Mouse (Mus musculus) C2C12 (cell line): ENCODE data around the gene 1810024B03Rik. TPM values are rescaled to one million over a fixed set of nuclear protein-coding genes. Genes with fewer than 3 reads are reported as not detected.

ENCODE experiments used
- H3K27me3 ChIP-seq: one replicate; pipeline ENCODE4 v1.6.1; 2011; ENCODE audit not compliant: control insufficient read depth, insufficient read depth, insufficient read length
- H3K36me3 ChIP-seq: one replicate; pipeline ENCODE4 v1.6.1; 2011; ENCODE audit not compliant: control insufficient read depth, insufficient read depth
- H3K4me3 ChIP-seq: one replicate; pipeline ENCODE4 v1.5.1; 2011; ENCODE audit warnings: mild to moderate bottlenecking, control low read depth; ENCODE audit not compliant: poor library complexity, insufficient read depth, severe bottlenecking
- H3K79me2 ChIP-seq: one replicate; pipeline ENCODE4 v1.6.1; 2011; ENCODE audit not compliant: control insufficient read depth, insufficient read depth
- H3K79me3 ChIP-seq: one replicate; pipeline ENCODE4 v1.6.1; 2011; ENCODE audit warnings: low read depth, control low read depth
- H3ac ChIP-seq: one replicate; pipeline ENCODE3; 2011; ENCODE audit warnings: low read depth; ENCODE audit not compliant: control insufficient read depth, insufficient read length
- CEBPB ChIP-seq: IDR thresholded peaks from one replicate; pipeline ENCODE4 v1.6.1; 2011; ENCODE audit warnings: low read depth, mild to moderate bottlenecking, control low read depth, moderate library complexity
- CTCF ChIP-seq: IDR thresholded peaks from one replicate; pipeline ENCODE4 v1.5.1; 2011; ENCODE audit not compliant: control insufficient read depth, insufficient read depth, insufficient read length
- FOSL1 ChIP-seq: IDR thresholded peaks from one replicate; pipeline ENCODE4 v1.8.0; 2011; ENCODE audit warnings: mild to moderate bottlenecking, low read length; ENCODE audit not compliant: poor library complexity, insufficient read depth, severe bottlenecking
- MAX ChIP-seq: IDR thresholded peaks from one replicate; pipeline ENCODE4 v1.6.1; 2011; ENCODE audit warnings: mild to moderate bottlenecking, control low read depth
- MYOD1 ChIP-seq: IDR thresholded peaks from one replicate; pipeline ENCODE4 v1.6.1; 2011; ENCODE audit warnings: low read depth; ENCODE audit not compliant: control insufficient read depth, insufficient read length
- MYOG ChIP-seq: IDR thresholded peaks from one replicate; pipeline ENCODE4 v1.6.1; 2011; ENCODE audit not compliant: control insufficient read depth, insufficient read length; ENCODE audit errors: extremely low read depth
- USF1 ChIP-seq: IDR thresholded peaks from one replicate; pipeline ENCODE4 v1.6.1; 2011; ENCODE audit warnings: low read depth, mild to moderate bottlenecking, control low read depth, moderate library complexity
- polyA plus RNA-seq: library from polyadenylated mRNA; unstranded; fragments of >200 nt; fragmentation: generic; extraction: Trizol; gene quantifications from one replicate; pipeline ENCODE4 v1.2.1, GENCODE M21; 2012; ENCODE audit warnings: missing spikeins

Gene 1810024B03Rik
- polyA plus RNA-seq, 1 experiment: 1.5 TPM

DNA sequence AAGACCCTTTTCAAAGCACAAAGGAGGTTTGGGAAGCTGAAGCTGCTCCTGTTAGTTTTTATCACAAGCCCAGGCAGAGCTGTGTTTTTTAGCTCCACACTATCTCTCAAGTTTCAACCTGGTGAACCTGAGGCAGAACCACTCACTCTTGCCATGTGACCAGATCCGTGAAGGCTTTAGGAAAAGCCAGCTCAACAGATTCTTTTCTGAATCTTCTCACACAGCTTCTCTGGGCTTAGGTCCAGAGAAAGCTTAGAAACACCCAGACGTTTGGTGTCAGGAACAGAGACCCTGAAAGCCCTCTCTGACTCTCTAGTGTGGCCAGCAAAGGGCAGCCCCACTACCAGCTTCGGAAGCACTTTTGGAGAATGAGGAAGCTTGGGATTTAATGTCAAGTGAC, 43.4 kb upstream of the 1810024B03Rik start:
- Histone ChIP-seq H3ac (no peak overlapping the region), H3K4me3 (no peak overlapping the region), H3K27me3 (no peaks in the 10 kb centered on the region), H3K36me3 (no peaks in the 10 kb centered on the region), H3K79me3 (peaks cover 14% of the 10 kb centered on the region), H3K79me2 (peaks cover 64% of the 10 kb centered on the region)
- TF ChIP-seq FOSL1 (no peak), MYOG (no peak)

DNA sequence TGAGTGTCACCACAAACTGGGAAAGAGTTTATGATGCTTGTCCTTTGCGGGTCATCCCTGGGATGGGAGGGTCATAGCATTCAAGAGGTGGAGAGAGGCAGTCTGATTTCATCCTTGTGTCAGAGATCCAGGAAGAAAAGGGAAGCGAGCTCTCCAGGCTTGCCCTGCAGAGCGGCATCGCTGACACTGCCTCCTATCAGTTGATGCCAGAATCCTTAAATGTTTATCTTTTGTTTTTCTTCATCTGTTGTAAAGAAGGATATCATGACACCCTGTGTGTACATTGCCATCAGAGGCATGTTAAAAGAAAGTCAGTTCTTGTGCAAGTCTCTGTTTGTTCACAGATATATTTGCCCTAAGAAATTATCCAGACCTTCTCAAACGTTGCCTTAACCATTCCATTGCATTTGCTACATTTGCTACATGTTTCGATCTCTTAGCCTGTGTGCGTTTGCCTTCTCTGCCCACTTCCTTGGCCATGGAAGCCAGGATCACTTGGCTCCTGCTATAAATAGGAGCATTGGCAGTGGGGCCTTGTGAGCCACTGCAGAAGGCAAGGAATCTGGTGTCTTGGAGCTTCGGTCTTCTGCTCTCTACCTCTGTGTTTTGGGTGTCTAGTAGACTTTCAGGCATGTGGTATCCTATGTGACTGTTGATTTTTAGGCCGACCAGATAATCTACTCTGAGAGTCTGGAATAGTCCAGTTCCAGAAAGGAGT, 42.4 kb upstream of the 1810024B03Rik start:
- no peak for TF ChIP-seq MYOG
- no peak for TF ChIP-seq FOSL1
- TF ChIP-seq CTCF: no peak
- no peak for TF ChIP-seq MYOD1
- no peak for TF ChIP-seq USF1
- no peak for TF ChIP-seq MAX
- no peak for TF ChIP-seq CEBPB
- no peak overlapping the region for H3ac ChIP-seq
- H3K79me2 ChIP-seq: peaks cover 68% of the 10 kb centered on the region
- H3K36me3 ChIP-seq: peaks cover 4% of the 10 kb centered on the region
- no peak overlapping the region for H3K4me3 ChIP-seq
- H3K27me3 ChIP-seq: no peaks in the 10 kb centered on the region
- H3K79me3 ChIP-seq: peaks cover 14% of the 10 kb centered on the region

DNA sequence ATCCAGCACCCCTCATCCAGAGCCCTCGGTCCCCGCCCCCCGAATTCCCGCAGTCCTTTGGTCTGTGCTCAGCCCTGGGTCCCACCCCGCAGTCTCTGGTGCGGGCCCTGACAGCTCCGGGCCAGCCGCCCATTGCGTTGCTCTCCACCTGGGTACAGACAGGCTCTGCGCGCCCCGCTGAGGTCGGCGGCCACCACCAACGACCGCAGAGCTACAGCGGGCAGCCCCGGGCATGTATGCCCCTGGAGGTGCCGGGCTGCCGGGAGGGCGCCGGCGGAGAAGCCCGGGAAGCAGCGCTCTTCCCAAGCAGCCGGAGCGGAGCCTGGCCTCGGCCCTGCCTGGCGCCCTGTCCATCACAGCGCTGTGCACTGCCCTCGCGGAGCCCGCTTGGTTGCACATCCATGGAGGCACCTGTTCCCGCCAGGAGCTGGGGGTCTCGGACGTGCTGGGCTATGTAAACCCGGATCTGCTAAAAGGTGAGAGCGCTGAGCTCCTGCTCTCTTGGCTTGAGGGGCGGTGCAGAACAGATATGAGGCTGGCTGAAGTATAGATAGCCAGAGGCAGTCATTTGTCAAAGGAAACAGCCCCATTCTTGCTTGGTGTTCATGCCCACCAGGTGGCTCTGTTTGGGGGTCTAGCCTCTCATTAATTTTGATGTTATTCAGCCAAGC, 40.4 kb upstream of the 1810024B03Rik start:
- H3K27me3 ChIP-seq: no peaks in the 10 kb centered on the region
- TF ChIP-seq USF1 (no peak), CTCF (no peak), MYOD1 (no peak), MAX (no peak), FOSL1 (no peak), CEBPB (no peak), MYOG (no peak)
- H3K79me2 ChIP-seq: peaks cover 63% of the 10 kb centered on the region
- H3K4me3 ChIP-seq: peak overlapping the region; percentile 96
- peaks cover 10% of the 10 kb centered on the region for H3K36me3 ChIP-seq
- peaks cover 14% of the 10 kb centered on the region for H3K79me3 ChIP-seq
- peak overlapping the region; percentile 75 for H3ac ChIP-seq

GRCm38 (mm10) chr2:127247592-127248333, 39.7 kb upstream of the 1810024B03Rik start, which contains the start of the genes Ciao1 and Tmem127:
Gene Ciao1 (minus strand): TSS chr2:127247816.
Gene Tmem127 (plus strand): TSS chr2:127247908.
- Histone ChIP-seq H3K4me3 (peak within 1 kb of the TSS; percentile 96), H3K36me3 (peaks cover 17% of the 10 kb centered on the region), H3K79me3 (peaks cover 14% of the 10 kb centered on the region), H3K27me3 (no peaks in the 10 kb centered on the region), H3ac (peak within 1 kb of the TSS; percentile 75), H3K79me2 (peaks cover 60% of the 10 kb centered on the region)
- TF ChIP-seq MYOG (no peak), FOSL1 (no peak), MAX (peak; percentile 59), CEBPB (no peak), MYOD1 (no peak), CTCF (no peak), USF1 (peak; percentile 77)

DNA sequence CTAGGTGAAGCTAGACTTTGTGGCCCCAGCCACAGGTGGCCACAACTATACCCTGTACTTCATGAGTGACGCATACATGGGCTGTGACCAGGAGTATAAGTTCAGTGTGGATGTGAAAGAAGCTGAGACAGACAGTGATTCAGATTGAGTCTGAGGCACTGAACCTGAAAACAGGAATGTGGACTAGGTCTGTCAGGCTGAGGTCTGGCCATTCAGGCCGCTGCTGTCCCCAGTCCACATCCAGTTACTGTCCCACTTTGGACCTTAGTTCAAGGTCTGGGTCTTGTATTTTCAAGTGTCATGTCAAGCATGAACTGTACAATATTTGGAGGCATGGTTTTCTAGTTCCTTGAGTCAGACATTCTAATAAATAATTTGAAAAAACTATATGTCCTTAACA, 32.0 kb upstream of the 1810024B03Rik start:
- H3K36me3 ChIP-seq: peaks cover 77% of the 10 kb centered on the region
- no peaks in the 10 kb centered on the region for H3K27me3 ChIP-seq
- TF ChIP-seq MAX: no peak
- no peak for TF ChIP-seq MYOD1
- TF ChIP-seq USF1: no peak
- no peak for TF ChIP-seq FOSL1
- no peak for TF ChIP-seq MYOG
- no peak for TF ChIP-seq CEBPB
- TF ChIP-seq CTCF: no peak
- H3K4me3 ChIP-seq: no peak overlapping the region
- H3ac ChIP-seq: no peak overlapping the region
- no peaks in the 10 kb centered on the region for H3K79me3 ChIP-seq
- H3K79me2 ChIP-seq: no peaks in the 10 kb centered on the region
